Mouse (Mus musculus) neural tube, embryonic 15.5 days (tissue): ENCODE measurements around the gene Gm4737. TPM values are rescaled to one million over a fixed set of nuclear protein-coding genes. Genes with fewer than 3 reads are reported as not detected.
"Not testable (repeated sequence)": the region's sequence is repeated elsewhere in the genome, so short reads cannot be mapped to it uniquely, and the experiment has no call there.

Source experiments
- ATAC-seq: fragments of 200-750 bp; cut with Nextera tagmentation; 2 replicates; pipeline ENCODE4 v1.8.0; 2017; ENCODE audit warnings: mild to moderate bottlenecking, moderate TSS enrichment, moderate library complexity; ENCODE audit not compliant: low FRiP score
- H3K27ac ChIP-seq: fragments of 300-500 bp; sonication (generic); replicated peaks from 2 replicates; pipeline ENCODE4 v1.5.1; 2015; ENCODE audit warnings: mild to moderate bottlenecking, inconsistent platforms
- H3K27me3 ChIP-seq: fragments of 300-500 bp; sonication (generic); replicated peaks from 2 replicates; pipeline ENCODE4 v1.6.1; 2015; ENCODE audit warnings: inconsistent platforms
- H3K36me3 ChIP-seq: fragments of 300-500 bp; sonication (generic); 2 replicates; pipeline ENCODE4 v1.6.1; 2015; ENCODE audit warnings: inconsistent platforms
- H3K4me1 ChIP-seq: fragments of 300-500 bp; sonication (generic); 2 replicates; pipeline ENCODE4 v1.6.1; 2015; ENCODE audit warnings: inconsistent platforms
- H3K4me2 ChIP-seq: fragments of 300-500 bp; sonication (generic); 2 replicates; pipeline ENCODE4 v1.6.1; 2015; ENCODE audit warnings: inconsistent platforms, mild to moderate bottlenecking, moderate library complexity
- H3K4me3 ChIP-seq: fragments of 300-500 bp; sonication (generic); replicated peaks from 2 replicates; pipeline ENCODE4 v1.5.1; 2015; ENCODE audit warnings: mild to moderate bottlenecking, inconsistent platforms
- H3K9ac ChIP-seq: fragments of 300-500 bp; sonication (generic); replicated peaks from 2 replicates; pipeline ENCODE4 v1.6.1; 2015; ENCODE audit warnings: mild to moderate bottlenecking, inconsistent platforms
- H3K9me3 ChIP-seq: fragments of 300-500 bp; sonication (generic); replicated peaks from 2 replicates; pipeline ENCODE4 v1.6.1; 2016; ENCODE audit warnings: inconsistent platforms
- WGBS: fragments of 180-500 bp; shearing (Covaris S2); methylation state at CpG from one replicate; pipeline ENCODE4 v1.1.7; 2015; ENCODE audit warnings: mixed read lengths; 5-methylcytosine and 5-hydroxymethylcytosine counted together
- polyA plus RNA-seq: library from polyadenylated mRNA; unstranded; fragments of >200 nt; fragmentation: Nextera tagmentation; extraction: Ambion mirVana; gene quantifications from 2 replicates; pipeline ENCODE4 v1.2.1, GENCODE M21; 2015

The Gm4737 gene
- 1.0 and 3.4 TPM in 2 replicates for polyA plus RNA-seq

GRCm38 (mm10) chr16:46154832-46155231 lies at the start of gene Gm4737:
TSS of gene Gm4737 (minus strand) at chr16:46155077.
- not testable (repeated sequence) for H3K4me2 ChIP-seq, H3K27ac ChIP-seq, H3K9me3 ChIP-seq, H3K4me3 ChIP-seq, H3K4me1 ChIP-seq, H3K27me3 ChIP-seq, H3K9ac ChIP-seq, H3K36me3 ChIP-seq, ATAC-seq
- 98% methylated on average over 9 of the region's 16 CpGs for WGBS

- Histone ChIP-seq H3K27ac (no peak overlapping the region), H3K36me3 (no peaks in the 10 kb centered on the region), H3K27me3 (no peaks in the 10 kb centered on the region), H3K4me3 (no peak overlapping the region), H3K4me1 (no peaks in the 10 kb centered on the region), H3K9me3 (no peaks in the 10 kb centered on the region), H3K4me2 (no peak overlapping the region), H3K9ac (no peak overlapping the region)
- no peak for ATAC-seq
- WGBS: 84% methylated on average over 5 of the region's 5 CpGs
Observed at GRCm38 (mm10) chr16:46195792-46196191, 40.9 kb upstream of the Gm4737 start.

- H3K4me2 ChIP-seq: no peak overlapping the region
- 82% methylated on average over 5 of the region's 5 CpGs for WGBS
- no peak overlapping the region for H3K4me3 ChIP-seq
- H3K9ac ChIP-seq: no peak overlapping the region
- H3K27me3 ChIP-seq: no peaks in the 10 kb centered on the region
- no peaks in the 10 kb centered on the region for H3K9me3 ChIP-seq
- H3K36me3 ChIP-seq: no peaks in the 10 kb centered on the region
- no peak for ATAC-seq
- no peak overlapping the region for H3K27ac ChIP-seq
- H3K4me1 ChIP-seq: no peaks in the 10 kb centered on the region
Observed at GRCm38 (mm10) chr16:46183096-46183495, 28.2 kb upstream of the Gm4737 start.

DNA sequence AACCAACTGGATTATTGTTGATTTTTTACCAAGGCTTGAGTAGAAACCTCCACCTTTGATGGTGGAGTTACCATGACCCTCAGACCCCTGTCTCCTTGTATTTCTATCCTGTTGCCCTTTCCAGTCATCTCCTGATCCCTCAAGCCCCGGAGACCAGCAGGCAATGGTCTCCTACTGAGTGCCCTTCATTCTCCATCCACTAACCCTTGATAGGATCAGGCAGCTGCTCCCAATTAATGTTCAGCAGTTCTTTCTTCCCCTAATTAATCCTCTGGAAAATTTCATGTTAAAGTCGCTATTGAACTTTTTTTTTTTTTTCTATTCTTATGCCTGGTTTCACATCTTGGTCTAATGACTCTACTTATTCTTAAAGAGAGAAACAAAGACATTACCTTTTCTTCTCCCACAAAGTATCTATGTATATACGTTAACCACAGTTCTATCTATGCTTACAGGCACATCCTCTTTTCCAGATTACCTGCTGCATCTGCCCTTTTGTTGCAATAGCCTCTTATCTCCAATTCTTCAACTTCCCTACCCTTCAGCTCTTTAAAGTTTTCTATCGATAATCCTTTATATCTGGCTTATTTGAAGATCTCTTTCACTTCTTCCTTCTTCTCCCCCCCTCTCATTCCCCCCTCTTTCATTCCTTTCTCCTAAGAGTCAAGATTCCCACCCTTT lies 23.4 kb upstream of the Gm4737 start:
- Histone ChIP-seq H3K27ac (no peak overlapping the region), H3K9ac (no peak overlapping the region), H3K4me3 (no peak overlapping the region), H3K36me3 (no peaks in the 10 kb centered on the region), H3K4me1 (no peaks in the 10 kb centered on the region), H3K4me2 (no peak overlapping the region), H3K27me3 (no peaks in the 10 kb centered on the region), H3K9me3 (no peaks in the 10 kb centered on the region)
- WGBS: 79% methylated on average over 4 of the region's 4 CpGs
- no peak for ATAC-seq

DNA sequence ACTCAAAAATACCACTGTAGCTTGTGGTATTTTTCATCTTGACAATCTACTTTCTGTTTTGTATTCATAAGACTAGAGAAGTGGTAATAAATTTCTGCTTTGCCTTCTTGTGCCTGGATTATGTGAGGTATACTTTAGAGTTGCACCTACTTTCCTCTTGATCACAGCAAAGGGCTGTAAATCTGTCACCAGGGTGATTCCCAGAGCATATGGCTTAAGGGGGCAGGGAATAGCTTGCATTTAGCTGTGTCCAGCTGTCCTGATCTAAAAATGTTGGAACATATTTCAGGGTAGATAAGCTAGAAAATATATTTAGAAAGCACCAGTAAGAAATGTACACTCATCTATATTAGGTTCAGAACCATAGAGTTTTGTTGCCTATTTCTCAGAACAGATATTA lies 18.2 kb upstream of the Gm4737 start:
- Histone ChIP-seq H3K4me3 (no peak overlapping the region), H3K4me1 (no peaks in the 10 kb centered on the region), H3K27me3 (no peaks in the 10 kb centered on the region), H3K9ac (no peak overlapping the region), H3K27ac (no peak overlapping the region), H3K36me3 (no peaks in the 10 kb centered on the region), H3K9me3 (0 out of 2 replicates have a peak, but pooled peaks cover 7% of the 10 kb centered on the region), H3K4me2 (no peak overlapping the region)
- ATAC-seq: no peak

GRCm38 (mm10) chr16:46166971-46167370 lies 12.1 kb upstream of the Gm4737 start:
- H3K9ac ChIP-seq: no peak overlapping the region
- no peak overlapping the region for H3K4me3 ChIP-seq
- ATAC-seq: no peak
- H3K9me3 ChIP-seq: 0 out of 2 replicates have a peak, but pooled peaks cover 5% of the 10 kb centered on the region
- no peaks in the 10 kb centered on the region for H3K36me3 ChIP-seq
- H3K4me1 ChIP-seq: no peaks in the 10 kb centered on the region
- 89% methylated on average over 3 of the region's 3 CpGs for WGBS
- no peak overlapping the region for H3K4me2 ChIP-seq
- no peak overlapping the region for H3K27ac ChIP-seq
- no peaks in the 10 kb centered on the region for H3K27me3 ChIP-seq

DNA sequence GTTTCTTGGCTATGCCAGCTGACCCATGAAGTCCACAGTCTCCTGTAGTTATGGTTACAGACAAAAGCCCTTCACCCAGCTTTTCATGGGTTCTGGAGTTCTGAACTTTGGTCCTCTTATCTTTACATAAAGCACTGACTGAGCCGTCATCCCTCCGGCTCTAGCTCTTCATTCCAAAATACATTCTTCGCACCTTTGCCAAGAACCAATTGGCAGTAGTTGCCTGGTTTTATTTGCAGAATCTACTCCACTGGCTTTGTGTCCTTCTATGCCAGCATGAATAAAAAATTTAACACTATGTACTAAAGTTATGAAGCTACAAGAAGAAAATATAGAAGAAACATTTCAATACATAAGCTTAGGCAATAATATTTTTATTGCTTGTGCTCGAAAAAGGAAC lies 10.4 kb upstream of the Gm4737 start:
- no peaks in the 10 kb centered on the region for H3K27me3 ChIP-seq
- no peaks in the 10 kb centered on the region for H3K36me3 ChIP-seq
- H3K4me1 ChIP-seq: no peaks in the 10 kb centered on the region
- H3K4me2 ChIP-seq: no peak overlapping the region
- H3K9me3 ChIP-seq: no peaks in the 10 kb centered on the region
- no peak overlapping the region for H3K27ac ChIP-seq
- 81% methylated on average over 4 of the region's 4 CpGs for WGBS
- no peak for ATAC-seq
- H3K4me3 ChIP-seq: no peak overlapping the region
- no peak overlapping the region for H3K9ac ChIP-seq

DNA sequence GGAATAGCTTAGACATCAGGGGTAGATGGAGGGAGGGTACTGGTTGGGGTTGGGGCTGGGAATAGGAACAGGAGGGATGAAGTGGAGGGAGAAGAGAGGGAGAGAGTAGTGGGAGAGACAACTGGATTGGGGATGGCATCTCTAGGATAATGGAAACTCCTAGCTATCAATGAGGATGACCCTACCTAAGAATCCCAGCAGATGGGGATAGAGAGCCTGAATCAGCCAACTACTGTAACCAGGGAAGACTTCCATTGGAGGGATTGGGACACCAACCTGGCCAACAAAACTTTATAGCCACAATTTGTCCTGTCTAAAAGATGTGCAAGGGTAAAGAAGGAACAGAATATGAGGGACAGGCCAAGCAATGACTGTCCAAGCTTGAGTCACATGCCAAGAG lies 3.7 kb downstream of the Gm4737 start:
- Histone ChIP-seq H3K36me3 (no peaks in the 10 kb centered on the region), H3K4me3 (no peak overlapping the region), H3K4me2 (no peak overlapping the region), H3K9me3 (no peaks in the 10 kb centered on the region), H3K27ac (no peak overlapping the region), H3K27me3 (no peaks in the 10 kb centered on the region), H3K4me1 (no peaks in the 10 kb centered on the region), H3K9ac (no peak overlapping the region)
- no peak for ATAC-seq

DNA sequence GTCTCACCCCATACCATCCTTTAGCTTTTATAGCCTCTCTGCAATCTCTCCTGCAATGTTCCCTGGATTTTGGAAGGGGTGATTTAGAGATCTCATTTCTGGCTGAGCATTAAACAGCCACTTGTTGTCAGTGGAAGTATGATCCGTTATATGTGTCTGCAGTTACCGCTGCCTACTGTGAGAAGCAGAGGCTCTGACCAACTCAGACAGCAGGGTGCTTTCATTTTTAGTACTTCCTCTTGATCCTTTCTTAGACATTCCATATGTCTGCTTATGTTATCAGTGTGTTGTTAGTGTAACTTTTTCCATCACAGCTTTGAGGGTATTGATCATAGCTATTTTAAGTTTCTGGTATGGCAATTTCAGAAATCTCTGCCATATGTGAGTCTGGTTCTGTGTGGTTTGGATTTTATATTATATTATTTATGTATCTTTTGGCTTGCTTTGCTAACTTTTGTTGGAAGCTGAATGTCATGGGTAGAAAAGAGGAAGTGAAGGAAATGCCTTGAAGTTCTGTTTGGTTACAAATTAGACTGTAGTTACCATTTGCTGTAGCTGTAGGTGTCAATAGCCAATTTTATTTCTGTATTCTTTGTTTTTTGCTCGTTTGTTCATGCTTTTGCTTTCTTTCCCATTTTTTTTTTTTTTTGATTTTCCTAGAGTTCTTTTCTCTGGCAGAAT lies 6.1 kb downstream of the Gm4737 start:
- no peaks in the 10 kb centered on the region for H3K4me1 ChIP-seq
- no peak overlapping the region for H3K4me3 ChIP-seq
- 77% methylated on average over 3 of the region's 3 CpGs for WGBS
- H3K4me2 ChIP-seq: no peak overlapping the region
- H3K27ac ChIP-seq: no peak overlapping the region
- no peaks in the 10 kb centered on the region for H3K27me3 ChIP-seq
- ATAC-seq: no peak
- H3K9ac ChIP-seq: no peak overlapping the region
- H3K9me3 ChIP-seq: no peaks in the 10 kb centered on the region
- H3K36me3 ChIP-seq: no peaks in the 10 kb centered on the region

- ATAC-seq: no peak
- Histone ChIP-seq H3K27ac (no peak overlapping the region), H3K4me3 (no peak overlapping the region), H3K4me1 (no peaks in the 10 kb centered on the region), H3K27me3 (no peaks in the 10 kb centered on the region), H3K36me3 (no peaks in the 10 kb centered on the region), H3K9ac (no peak overlapping the region), H3K9me3 (no peaks in the 10 kb centered on the region), H3K4me2 (no peak overlapping the region)
- 77% methylated on average over 3 of the region's 3 CpGs for WGBS
Observed at GRCm38 (mm10) chr16:46146962-46147361, 7.9 kb downstream of the Gm4737 start.

DNA sequence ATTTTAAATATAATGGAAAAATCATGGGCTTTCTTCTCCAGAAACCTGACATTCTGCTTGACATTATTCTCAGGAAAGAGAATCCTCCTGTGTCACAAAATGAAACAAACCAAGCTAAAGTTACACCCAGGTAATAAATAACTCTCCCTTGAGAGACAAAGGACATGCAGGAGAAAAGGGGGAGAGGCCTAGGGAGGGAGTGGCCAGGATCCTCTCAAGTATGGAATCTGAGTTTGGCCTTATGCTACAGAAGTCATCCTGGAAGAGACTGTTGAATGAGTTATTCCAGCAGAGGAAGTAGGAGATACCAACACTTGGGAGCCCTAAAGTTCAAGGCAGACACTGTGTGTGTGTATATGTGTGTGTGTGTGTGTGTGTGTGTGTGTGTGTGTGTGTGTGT lies 32.6 kb downstream of the Gm4737 start:
- H3K36me3 ChIP-seq: no peaks in the 10 kb centered on the region
- H3K27me3 ChIP-seq: no peaks in the 10 kb centered on the region
- no peaks in the 10 kb centered on the region; the same call in 1 of the 2 replicates for H3K4me1 ChIP-seq
- H3K9me3 ChIP-seq: no peaks in the 10 kb centered on the region
- no peak overlapping the region for H3K4me2 ChIP-seq
- H3K4me3 ChIP-seq: no peak overlapping the region
- no peak for ATAC-seq
- no peak overlapping the region for H3K27ac ChIP-seq
- no peak overlapping the region for H3K9ac ChIP-seq

DNA sequence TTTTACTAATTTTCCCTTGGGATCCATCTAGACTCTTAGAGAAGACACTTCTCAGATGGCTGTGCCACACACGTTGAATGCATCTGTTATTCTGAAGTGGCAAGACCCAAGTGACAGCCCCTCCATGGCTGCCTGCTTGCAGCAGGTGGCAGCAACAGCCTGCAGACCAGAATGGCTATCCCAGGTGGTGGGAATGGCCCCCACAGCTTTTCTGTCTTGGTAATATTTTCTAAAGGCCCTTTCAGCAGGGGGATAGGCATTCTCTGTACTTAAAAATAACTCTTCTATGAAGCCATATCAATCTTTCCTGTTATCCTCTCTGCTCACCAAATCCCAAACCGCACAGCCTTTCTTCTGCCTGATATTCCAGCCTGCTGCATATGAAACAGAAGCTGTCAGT lies 33.5 kb downstream of the Gm4737 start:
- peak; percentile 80; the same call in 1 of the 2 replicates for ATAC-seq
- H3K36me3 ChIP-seq: no peaks in the 10 kb centered on the region
- H3K9me3 ChIP-seq: no peaks in the 10 kb centered on the region
- H3K4me1 ChIP-seq: no peaks in the 10 kb centered on the region; the same call in 1 of the 2 replicates
- no peak overlapping the region for H3K27ac ChIP-seq
- H3K27me3 ChIP-seq: no peaks in the 10 kb centered on the region
- 26% methylated on average over 2 of the region's 2 CpGs for WGBS
- H3K9ac ChIP-seq: no peak overlapping the region
- H3K4me2 ChIP-seq: no peak overlapping the region
- H3K4me3 ChIP-seq: no peak overlapping the region
